Mouse (Mus musculus): ENCODE data around the gene Exosc8.

DNA sequence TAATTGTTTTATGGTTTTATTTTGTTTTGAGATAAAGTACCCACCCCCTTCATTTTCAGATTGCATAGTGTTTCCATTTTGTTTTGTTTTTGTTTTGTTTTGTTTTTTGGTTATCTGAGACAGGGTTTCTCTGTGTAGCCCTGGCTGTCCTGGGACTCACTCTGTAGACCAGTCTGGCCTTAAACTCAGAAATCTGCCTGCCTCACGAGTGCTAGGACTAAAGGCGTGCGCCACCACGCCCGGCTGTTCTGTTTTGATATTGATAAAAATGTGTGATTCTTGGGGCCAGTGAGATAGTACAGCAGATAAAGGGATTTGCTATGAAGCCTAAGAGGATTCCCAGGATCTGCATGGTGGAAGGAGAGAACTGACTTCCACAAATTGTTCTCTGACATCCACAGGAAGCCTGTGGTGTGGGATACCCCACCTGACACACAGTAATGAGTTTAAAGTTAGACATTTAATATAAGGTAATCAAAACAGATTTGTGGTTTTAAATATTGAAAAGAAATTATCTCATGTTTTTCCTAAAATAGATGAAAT lies 35.4 kb downstream of the Exosc8 start:
- TF ChIP-seq CTCF (IDR thresholded peaks at IDR 0.05; ENCODE audit: extremely low read depth, insufficient read depth, insufficient read length, insufficient replicate concordance) (no peak), POLR2A (IDR thresholded peaks at IDR 0.05; ENCODE audit: low read depth, low read length) (no peak)

Measured in spleen, adult 2 months (tissue).